Mouse (Mus musculus) brain, embryonic 14.5 days (tissue): ENCODE data around the gene Mxra7. TPM values are rescaled to one million over a fixed set of nuclear protein-coding genes. Genes with fewer than 3 reads are reported as not detected.
"Not testable (repeated sequence)": the region's sequence is repeated elsewhere in the genome, so short reads cannot be mapped to it uniquely, and the experiment has no call there.

ENCODE experiments used
- DNase-seq: peaks from one replicate; pipeline ENCODE4 v3.0.0-alpha.2; 2011; ENCODE audit warnings: low read depth
- CTCF ChIP-seq: fragments of 200-500 bp; IDR thresholded peaks from 2 replicates; pipeline ENCODE4 v1.5.1; 2012; ENCODE audit warnings: inconsistent platforms, mild to moderate bottlenecking, moderate library complexity, borderline replicate concordance; ENCODE audit not compliant: insufficient read depth, insufficient read length; ENCODE audit errors: extremely low read depth
- POLR2A ChIP-seq: fragments of 200-500 bp; IDR thresholded peaks from 2 replicates; pipeline ENCODE4 v1.6.1; 2012; ENCODE audit warnings: mild to moderate bottlenecking, inconsistent platforms, borderline replicate concordance; ENCODE audit not compliant: poor library complexity, insufficient read depth, insufficient read length, severe bottlenecking; ENCODE audit errors: extremely low read depth
- polyA plus RNA-seq: library from polyadenylated mRNA; depleted of rRNA; stranded (reverse); fragments of >200 nt; gene quantifications from 2 replicates; pipeline ENCODE4 v1.2.3, GENCODE M21; 2012

Gene Mxra7
- polyA plus RNA-seq, 1 experiment: 30.5 TPM

DNA sequence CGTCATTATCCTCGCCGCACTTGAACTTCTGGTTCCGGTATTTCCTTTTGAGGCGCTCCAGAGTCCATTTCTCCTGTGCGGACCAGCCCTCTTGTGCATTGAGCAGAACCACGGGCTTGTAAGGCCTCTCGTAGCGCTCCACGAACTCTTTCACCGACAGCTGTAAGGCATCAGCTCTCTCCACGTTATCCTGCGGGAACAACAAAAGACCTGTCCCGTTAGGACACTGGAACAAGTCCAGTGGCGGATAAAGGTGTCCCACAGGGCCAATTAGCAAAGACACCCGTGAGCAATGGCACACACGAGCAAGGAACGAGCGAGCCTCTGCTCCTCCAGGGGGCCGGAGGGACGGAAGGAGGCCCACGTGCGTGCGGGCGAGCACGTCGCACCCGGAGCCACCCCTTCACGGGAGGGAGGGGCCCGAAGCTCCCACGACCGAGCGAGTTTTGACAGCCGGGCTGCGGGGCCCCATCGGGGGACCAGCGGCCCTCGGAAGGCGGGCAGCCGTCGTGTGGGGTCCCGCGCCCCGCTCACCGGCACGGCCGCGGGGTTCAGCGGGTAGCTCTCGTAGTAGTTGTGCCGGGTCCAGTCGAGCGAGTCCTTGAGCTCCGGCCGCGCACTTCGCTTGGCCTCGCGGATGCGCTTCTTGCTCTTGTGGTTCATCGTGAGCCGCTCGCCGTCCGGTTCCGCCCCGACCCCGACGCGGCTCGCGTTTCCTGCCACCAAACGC is 14.8 kb upstream of the Mxra7 start:
- peak; percentile 20; the same call in 1 of the 2 replicates for TF ChIP-seq POLR2A
- TF ChIP-seq CTCF: no peak
- peak; percentile 85 for DNase-seq

- TF ChIP-seq POLR2A (no peak), CTCF (no peak)
- DNase-seq: no peak
Measured at GRCm38 (mm10) chr11:116840748-116841147, 12.9 kb upstream of the Mxra7 start.

GRCm38 (mm10) chr11:116839601-116840000 is 11.8 kb upstream of the Mxra7 start:
- TF ChIP-seq POLR2A (no peak), CTCF (no peak)
- no peak for DNase-seq

GRCm38 (mm10) chr11:116838936-116839335 is 11.1 kb upstream of the Mxra7 start:
- DNase-seq: no peak
- TF ChIP-seq POLR2A (no peak), CTCF (no peak)

- no peak for DNase-seq
- TF ChIP-seq CTCF (peak; percentile 10; the same call in 1 of the 2 replicates), POLR2A (no peak)
Measured at GRCm38 (mm10) chr11:116837441-116837840, 9.6 kb upstream of the Mxra7 start.

- TF ChIP-seq POLR2A (no peak), CTCF (no peak)
- DNase-seq: no peak
Measured at GRCm38 (mm10) chr11:116836283-116836682, 8.4 kb upstream of the Mxra7 start.

DNA sequence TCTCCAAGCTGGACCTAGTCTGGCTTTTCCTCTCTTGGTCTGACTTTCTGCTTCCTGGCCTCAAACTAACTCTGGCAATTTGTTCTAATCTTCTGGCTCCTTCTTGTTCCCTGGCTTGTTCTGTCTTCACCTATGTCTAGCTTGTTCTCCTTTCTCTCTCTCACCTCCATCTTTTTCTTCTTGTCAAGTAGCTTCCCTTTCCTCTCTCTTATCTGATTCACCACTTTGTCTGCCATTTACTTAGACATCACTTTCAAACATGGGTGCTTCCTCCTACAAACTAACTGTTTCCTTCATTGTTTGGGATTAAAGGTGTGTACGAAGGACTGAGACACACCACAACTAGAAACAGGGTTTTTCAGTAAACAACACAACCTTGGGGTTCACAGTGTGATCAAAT is 7.1 kb upstream of the Mxra7 start:
- TF ChIP-seq POLR2A (no peak), CTCF (no peak)
- no peak for DNase-seq

- DNase-seq: peak; percentile 77
- no peak for TF ChIP-seq CTCF
- no peak for TF ChIP-seq POLR2A
Measured at GRCm38 (mm10) chr11:116832172-116832685, 4.4 kb upstream of the Mxra7 start.

- TF ChIP-seq CTCF (no peak), POLR2A (no peak)
- peak; percentile 79 for DNase-seq
Measured at GRCm38 (mm10) chr11:116826550-116827504, 1.0 kb downstream of the Mxra7 start.

DNA sequence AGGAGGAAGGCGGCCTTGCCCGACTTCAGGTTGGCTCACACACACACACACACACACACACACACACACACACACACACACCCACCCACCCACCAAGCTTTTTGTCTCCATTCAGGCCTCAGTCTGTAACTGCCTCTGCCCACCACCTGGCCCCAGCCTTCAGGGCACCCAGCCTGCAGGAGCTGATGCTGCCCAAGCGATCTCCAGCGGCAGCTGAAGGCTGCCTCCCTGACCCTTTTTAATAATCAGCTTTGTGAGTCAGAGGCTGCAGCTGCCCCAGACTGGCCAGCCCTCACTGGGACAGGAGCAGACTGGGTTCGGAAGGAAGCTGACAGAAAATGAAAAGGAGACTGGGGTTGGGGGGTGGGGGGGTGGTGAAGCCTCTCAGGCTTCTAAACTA is 2.6 kb downstream of the Mxra7 start:
- TF ChIP-seq CTCF (no peak), POLR2A (no peak)
- DNase-seq: peak; percentile 54

- not testable (repeated sequence) for DNase-seq
Measured at GRCm38 (mm10) chr11:116823885-116824284, 4.0 kb downstream of the Mxra7 start.

- no peak for TF ChIP-seq CTCF
- TF ChIP-seq POLR2A: no peak
- DNase-seq: no peak
Measured at GRCm38 (mm10) chr11:116823255-116823654, 4.6 kb downstream of the Mxra7 start.

DNA sequence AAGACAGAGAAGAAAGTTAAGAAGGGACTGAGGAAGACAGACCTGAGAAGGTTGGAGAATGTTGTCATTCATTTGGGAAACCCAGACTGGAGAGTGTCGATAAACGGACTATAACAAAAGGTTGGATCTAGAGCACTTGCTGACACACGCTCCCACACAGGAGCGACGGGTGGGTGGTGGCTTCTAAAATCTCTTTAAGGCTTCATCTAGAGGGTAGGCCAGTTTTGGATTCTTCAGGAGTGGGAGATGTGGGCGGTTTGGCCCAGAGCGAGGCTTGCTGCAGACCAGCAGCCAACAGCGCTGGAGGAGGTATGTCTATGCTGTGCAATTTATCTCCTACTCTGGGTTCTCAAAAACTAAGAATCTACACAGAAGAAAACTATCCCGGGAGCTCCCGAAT is 5.2 kb downstream of the Mxra7 start:
- DNase-seq: no peak
- TF ChIP-seq POLR2A: no peak
- no peak for TF ChIP-seq CTCF
